Mouse (Mus musculus) CD4-positive, CD25-positive, alpha-beta regulatory T cell, adult 4 months (primary cell): Measurements from ENCODE around the gene Duoxa1. TPM values are rescaled to one million over a fixed set of nuclear protein-coding genes. Genes with fewer than 3 reads are reported as not detected.

Experiments
- ATAC-seq: one replicate; pipeline ENCODE4 v1.8.0; 2017
- polyA plus RNA-seq, 2 experiments: library from polyadenylated mRNA; unstranded; fragments of 100-300 nt; shearing (Covaris generic); gene quantifications; one replicate each; pipeline ENCODE4 v1.2.1; 2017

Duoxa1 gene
- polyA plus RNA-seq, 2 experiments from 2014 or later: not detected

- ATAC-seq: no peak
Measured at GRCm38 (mm10) chr2:122297271-122298095, 16.0 kb downstream of the Duoxa1 start.

GRCm38 (mm10) chr2:122294916-122295315 is 18.6 kb downstream of the Duoxa1 start:
- ATAC-seq: no peak

GRCm38 (mm10) chr2:122286137-122286536 is 27.4 kb downstream of the Duoxa1 start:
- no peak for ATAC-seq

GRCm38 (mm10) chr2:122284091-122284490 is 29.4 kb downstream of the Duoxa1 start:
- no peak for ATAC-seq

GRCm38 (mm10) chr2:122278769-122279168 is 34.8 kb downstream of the Duoxa1 start:
- no peak for ATAC-seq

- no peak for ATAC-seq
Measured at GRCm38 (mm10) chr2:122266407-122267193, 46.9 kb downstream of the Duoxa1 start.

- no peak for ATAC-seq
Measured at GRCm38 (mm10) chr2:122264690-122265089, 48.8 kb downstream of the Duoxa1 start.

- ATAC-seq: no peak
Measured at GRCm38 (mm10) chr2:122260729-122261128, 52.8 kb downstream of the Duoxa1 start.

GRCm38 (mm10) chr2:122255997-122256396 is 57.5 kb downstream of the Duoxa1 start:
- ATAC-seq: no peak

Other genes with a start within 250 kb of the Duoxa1 start
- gene Spg11, start 195.3 kb downstream of the Duoxa1 start, polyA plus RNA-seq: 1 to 10 TPM; 5.3 to 7.4 TPM
- gene B2m, start 166.0 kb downstream of the Duoxa1 start, polyA plus RNA-seq: 1,000 to 10,000 TPM; 7,747 to 9,345 TPM
- under 1 TPM in 1 of 2 experiments, not detected in 1; 0.35 TPM for gene Trim69, start 153.0 kb downstream of the Duoxa1 start, polyA plus RNA-seq
- 1 to 10 TPM; 1.2 to 1.5 TPM for gene Patl2, start 127.5 kb downstream of the Duoxa1 start, polyA plus RNA-seq
- gene Terb2, start 127.5 kb downstream of the Duoxa1 start, polyA plus RNA-seq: not detected
- gene Sord, start 79.0 kb downstream of the Duoxa1 start, polyA plus RNA-seq: 1 to 10 TPM; 4.1 to 4.4 TPM
- not detected for gene Duox2, start 15.3 kb downstream of the Duoxa1 start, polyA plus RNA-seq
- not detected for gene Duoxa2, start 14.8 kb downstream of the Duoxa1 start, polyA plus RNA-seq
- not detected for gene Duox1, start 1.9 kb upstream of the Duoxa1 start, polyA plus RNA-seq
- gene Shf, start 55.4 kb upstream of the Duoxa1 start, polyA plus RNA-seq: under 1 TPM in 1 of 2 experiments, not detected in 1; 0.42 TPM
- 100 to 1,000 TPM; 153 to 175 TPM for gene Slc28a2, start 112.7 kb upstream of the Duoxa1 start, polyA plus RNA-seq
- gene Gm14085, start 171.2 kb upstream of the Duoxa1 start, polyA plus RNA-seq: 10 to 100 TPM; 42.9 to 70.0 TPM